Mouse (Mus musculus) megakaryocyte, embryonic 14.5 days (primary cell): ENCODE data around the gene Cnksr3.

ENCODE experiments used
- FLI1 ChIP-seq: IDR thresholded peaks from 2 replicates; pipeline ENCODE4 v1.6.1; 2012; ENCODE audit warnings: low read length, inconsistent platforms, mixed read lengths
- GATA1 ChIP-seq: IDR thresholded peaks from 3 replicates; pipeline ENCODE4 v1.6.1; 2012; ENCODE audit warnings: mixed read lengths, low read length, inconsistent platforms, borderline replicate concordance

GRCm38 (mm10) chr10:7214718-7215117 is 2.7 kb upstream of the Cnksr3 start:
- no peak for TF ChIP-seq FLI1
- TF ChIP-seq GATA1 = no peak
